Mouse (Mus musculus): Measurements from ENCODE around the gene Sez6l. TPM values are rescaled to one million over a fixed set of nuclear protein-coding genes. Genes with fewer than 3 reads are reported as not detected.

The Sez6l gene
- polyA plus RNA-seq, 1 experiment: 105 TPM

DNA sequence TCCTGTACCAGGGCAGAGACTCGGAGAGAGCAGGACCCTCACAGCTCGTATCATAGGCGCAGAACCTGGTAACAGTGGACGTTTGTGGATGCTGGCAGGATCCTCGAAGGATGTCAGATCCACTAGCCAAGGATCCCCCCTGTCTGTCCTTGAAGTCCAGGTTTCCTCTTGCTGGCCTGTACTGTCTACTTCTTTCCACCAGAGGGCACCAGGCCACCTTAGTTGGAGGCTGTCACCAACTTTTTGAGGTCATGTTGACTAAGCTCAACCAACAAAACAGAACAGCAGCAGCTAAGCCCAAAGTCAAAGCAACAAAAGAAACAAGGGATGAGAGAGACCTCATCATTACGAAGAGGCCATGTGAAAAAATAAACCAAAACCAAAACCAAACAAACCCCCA lies 106.8 kb downstream of the Sez6l start:
- H3K4me3 ChIP-seq (ENCODE audit: insufficient read depth, low read length): no peak overlapping the region
- TF ChIP-seq CTCF (IDR thresholded peaks at IDR 0.05; ENCODE audit: extremely low read depth, insufficient read depth, low read length) (peak; percentile 84), POLR2A (IDR thresholded peaks at IDR 0.05; ENCODE audit: extremely low read depth, insufficient read depth, low read length) (no peak)
- no peak overlapping the region for H3K27ac ChIP-seq (ENCODE audit: insufficient read depth, low read length)
- H3K4me1 ChIP-seq (ENCODE audit: control insufficient read depth, insufficient read depth, low read length): no peaks in the 10 kb centered on the region

DNA sequence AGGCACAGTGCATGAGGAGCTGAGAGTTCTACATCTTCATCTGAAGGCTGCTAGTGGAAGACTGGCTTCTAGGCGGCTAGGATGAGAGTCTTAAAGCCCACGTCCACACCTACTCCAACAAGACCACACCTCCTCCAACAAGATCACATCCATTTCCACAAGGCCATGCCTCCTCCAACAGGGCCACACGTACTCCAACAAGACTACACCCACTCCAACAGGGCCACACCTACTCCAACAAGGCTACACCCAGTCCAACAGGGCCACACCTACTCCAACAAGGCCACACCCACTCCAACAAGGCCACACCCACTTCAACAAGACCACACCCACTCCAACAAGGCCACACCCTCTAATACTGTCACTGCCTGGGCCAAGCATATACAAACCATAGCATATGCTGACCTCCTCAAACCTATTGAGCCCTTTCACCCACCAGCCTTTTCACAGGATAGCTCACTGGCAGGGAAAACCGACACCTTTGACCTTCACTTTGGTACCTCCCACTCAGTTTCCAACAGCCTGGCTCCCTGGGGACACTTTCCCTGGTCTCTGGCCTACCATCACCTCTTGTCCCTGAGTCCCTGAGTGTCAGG lies 107.9 kb downstream of the Sez6l start:
- Histone ChIP-seq H3K27ac (ENCODE audit: insufficient read depth, low read length) (no peak overlapping the region), H3K4me3 (ENCODE audit: insufficient read depth, low read length) (no peak overlapping the region)

DNA sequence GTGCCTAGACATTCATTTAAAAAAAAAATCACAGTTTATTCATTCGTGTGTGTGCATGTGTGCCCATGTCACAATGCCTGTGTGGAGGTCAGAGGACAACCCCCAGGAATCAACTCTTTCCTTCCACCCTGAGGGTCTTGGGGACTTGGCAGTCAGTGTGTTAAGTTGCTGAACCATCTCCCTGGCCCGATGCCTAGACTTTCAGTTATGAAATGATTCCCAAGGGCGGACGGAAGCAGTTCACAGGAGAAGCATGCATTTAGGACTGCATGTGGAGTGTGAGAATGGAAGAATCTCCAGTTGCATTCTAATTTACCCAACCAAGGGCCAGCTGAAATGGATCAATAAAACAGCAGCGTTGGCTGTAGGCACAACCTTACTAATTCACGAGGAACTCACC lies 110.7 kb downstream of the Sez6l start:
- Histone ChIP-seq H3K4me3 (ENCODE audit: insufficient read depth, low read length) (no peak overlapping the region), H3K27ac (ENCODE audit: insufficient read depth, low read length) (no peak overlapping the region), H3K4me1 (ENCODE audit: control insufficient read depth, insufficient read depth, low read length) (no peaks in the 10 kb centered on the region)
- TF ChIP-seq POLR2A (IDR thresholded peaks at IDR 0.05; ENCODE audit: extremely low read depth, insufficient read depth, low read length): no peak
- no peak for TF ChIP-seq CTCF (IDR thresholded peaks at IDR 0.05; ENCODE audit: extremely low read depth, insufficient read depth, low read length)

More for the DNA sequence above, 107.9 kb downstream of the Sez6l start:
- TF ChIP-seq CTCF (IDR thresholded peaks at IDR 0.05; ENCODE audit: extremely low read depth, insufficient read depth, low read length) (no peak), POLR2A (IDR thresholded peaks at IDR 0.05; ENCODE audit: extremely low read depth, insufficient read depth, low read length) (no peak)
- H3K4me1 ChIP-seq (ENCODE audit: control insufficient read depth, insufficient read depth, low read length): no peaks in the 10 kb centered on the region

DNA sequence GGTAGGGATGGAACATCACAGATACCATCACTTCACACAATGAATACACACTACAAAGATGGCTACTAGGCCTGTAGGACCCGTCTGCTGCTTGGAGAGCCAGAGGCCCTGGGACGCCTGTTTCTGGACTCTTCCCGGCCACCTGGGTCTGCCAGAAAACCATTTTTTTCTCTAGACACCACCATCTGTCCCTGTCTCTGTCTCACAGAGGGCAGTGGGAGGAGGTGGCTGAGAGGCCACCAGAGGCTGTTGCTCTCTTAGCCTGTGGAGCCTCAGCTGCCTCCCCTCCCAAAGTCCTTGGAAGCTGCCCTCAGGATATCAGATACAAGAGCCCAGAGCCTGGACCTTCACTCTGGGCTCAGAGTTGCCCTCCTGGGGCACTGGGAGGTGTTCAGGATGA lies 117.1 kb downstream of the Sez6l start:
- H3K4me1 ChIP-seq (ENCODE audit: control insufficient read depth, insufficient read depth, low read length): no peaks in the 10 kb centered on the region
- TF ChIP-seq CTCF (IDR thresholded peaks at IDR 0.05; ENCODE audit: extremely low read depth, insufficient read depth, low read length): no peak
- no peak for TF ChIP-seq POLR2A (IDR thresholded peaks at IDR 0.05; ENCODE audit: extremely low read depth, insufficient read depth, low read length)
- H3K27ac ChIP-seq (ENCODE audit: insufficient read depth, low read length): no peak overlapping the region
- no peak overlapping the region for H3K4me3 ChIP-seq (ENCODE audit: insufficient read depth, low read length)

GRCm38 (mm10) chr5:112454966-112455555 lies 121.9 kb downstream of the Sez6l start:
- TF ChIP-seq CTCF (IDR thresholded peaks at IDR 0.05; ENCODE audit: extremely low read depth, insufficient read depth, low read length) (peak; percentile 29; the same call in 1 of the 2 replicates), POLR2A (IDR thresholded peaks at IDR 0.05; ENCODE audit: extremely low read depth, insufficient read depth, low read length) (no peak)
- peaks cover 3% of the 10 kb centered on the region for H3K4me1 ChIP-seq (ENCODE audit: control insufficient read depth, insufficient read depth, low read length)
- H3K4me3 ChIP-seq (ENCODE audit: insufficient read depth, low read length): no peak overlapping the region
- H3K27ac ChIP-seq (ENCODE audit: insufficient read depth, low read length): no peak overlapping the region

GRCm38 (mm10) chr5:112453088-112453487 lies 123.9 kb downstream of the Sez6l start:
- Histone ChIP-seq H3K27ac (ENCODE audit: insufficient read depth, low read length) (no peak overlapping the region), H3K4me3 (ENCODE audit: insufficient read depth, low read length) (no peak overlapping the region), H3K4me1 (ENCODE audit: control insufficient read depth, insufficient read depth, low read length) (peaks cover 3% of the 10 kb centered on the region)
- TF ChIP-seq POLR2A (IDR thresholded peaks at IDR 0.05; ENCODE audit: extremely low read depth, insufficient read depth, low read length): no peak
- no peak for TF ChIP-seq CTCF (IDR thresholded peaks at IDR 0.05; ENCODE audit: extremely low read depth, insufficient read depth, low read length)

DNA sequence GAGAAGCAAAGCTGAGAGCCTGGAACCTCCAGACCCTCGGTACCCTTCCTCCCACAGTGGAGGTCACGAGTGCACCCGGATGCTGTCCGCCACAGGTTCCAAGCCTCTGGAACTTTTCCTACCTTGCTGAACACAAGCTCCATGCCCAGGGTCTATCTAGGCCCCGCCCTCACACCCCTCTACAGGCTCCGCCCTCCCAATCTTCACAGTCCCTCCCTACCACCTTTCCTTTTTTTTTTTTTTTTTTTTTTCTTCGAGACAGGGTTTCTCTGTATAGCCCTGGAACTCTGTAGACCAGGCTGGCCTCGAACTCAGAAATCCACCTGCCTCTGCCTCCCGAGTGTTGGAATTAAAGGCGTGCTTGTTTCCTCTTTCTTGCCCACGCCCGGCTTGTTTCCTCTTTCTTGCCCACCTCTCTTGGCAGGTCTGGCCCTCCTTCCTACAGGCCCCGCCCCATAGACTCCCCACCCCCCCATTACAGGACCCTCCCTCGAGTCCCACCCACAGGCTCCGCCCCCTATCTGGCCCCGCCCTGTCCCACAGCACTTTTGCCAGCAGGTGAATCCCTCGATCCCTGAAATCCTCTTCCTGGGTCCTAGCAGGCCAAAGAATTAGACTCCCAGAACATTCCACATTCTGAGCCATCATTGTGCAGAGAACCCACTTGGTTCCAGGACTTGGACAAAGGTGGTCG lies 128.1 kb downstream of the Sez6l start, which contains the start of gene Gm6588:
Gene Gm6588 (plus strand): TSS at position 680 of the 694 bp plus-strand sequence.
- Histone ChIP-seq H3K4me1 (ENCODE audit: control insufficient read depth, insufficient read depth, low read length) (no peaks in the 10 kb centered on the region), H3K27ac (ENCODE audit: insufficient read depth, low read length) (no peak within 1 kb of the TSS), H3K4me3 (ENCODE audit: insufficient read depth, low read length) (no peak within 1 kb of the TSS)
- TF ChIP-seq POLR2A (IDR thresholded peaks at IDR 0.05; ENCODE audit: extremely low read depth, insufficient read depth, low read length): no peak
- TF ChIP-seq CTCF (IDR thresholded peaks at IDR 0.05; ENCODE audit: extremely low read depth, insufficient read depth, low read length): no peak

DNA sequence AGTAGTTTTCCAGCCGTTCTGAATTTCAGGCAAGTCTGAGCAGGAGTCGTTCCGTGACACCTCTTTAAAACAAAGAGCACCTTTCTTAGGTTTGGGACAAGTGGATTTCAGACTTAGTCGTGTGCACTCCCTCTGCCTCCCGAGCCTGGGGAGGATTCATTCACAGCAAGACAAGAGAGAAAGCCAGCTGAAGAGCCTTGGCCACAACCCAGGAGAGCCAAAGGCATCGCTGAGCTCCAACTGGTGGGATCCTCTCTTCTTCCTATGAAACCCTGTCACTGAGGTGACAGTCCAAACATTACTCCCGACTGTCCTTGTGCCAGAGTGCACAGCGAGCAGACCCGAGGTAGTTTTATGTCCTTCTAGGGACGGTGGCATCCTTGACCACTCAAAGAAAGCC lies 138.4 kb downstream of the Sez6l start:
- Histone ChIP-seq H3K4me1 (ENCODE audit: control insufficient read depth, insufficient read depth, low read length) (peaks cover 9% of the 10 kb centered on the region), H3K4me3 (ENCODE audit: insufficient read depth, low read length) (no peak overlapping the region), H3K27ac (ENCODE audit: insufficient read depth, low read length) (no peak overlapping the region)
- no peak for TF ChIP-seq POLR2A (IDR thresholded peaks at IDR 0.05; ENCODE audit: extremely low read depth, insufficient read depth, low read length)
- TF ChIP-seq CTCF (IDR thresholded peaks at IDR 0.05; ENCODE audit: extremely low read depth, insufficient read depth, low read length): no peak

GRCm38 (mm10) chr5:112433004-112433403 lies 144.0 kb downstream of the Sez6l start:
- Histone ChIP-seq H3K4me3 (ENCODE audit: insufficient read depth, low read length) (no peak overlapping the region), H3K4me1 (ENCODE audit: control insufficient read depth, insufficient read depth, low read length) (no peaks in the 10 kb centered on the region; the same call in 1 of the 2 replicates), H3K27ac (ENCODE audit: insufficient read depth, low read length) (no peak overlapping the region)
- TF ChIP-seq POLR2A (IDR thresholded peaks at IDR 0.05; ENCODE audit: extremely low read depth, insufficient read depth, low read length): no peak
- peak; percentile 88 for TF ChIP-seq CTCF (IDR thresholded peaks at IDR 0.05; ENCODE audit: extremely low read depth, insufficient read depth, low read length)
